Mouse (Mus musculus) E14TG2a.4 (cell line): ENCODE measurements around the gene Elmo1.
A peak's percentile ranks its signal among the peaks of the same experiment; 100 is the strongest.

ENCODE experiments used
- CTCF ChIP-seq: conservative IDR thresholded peaks from 2 replicates; pipeline ENCODE4 v1.5.1; 2014; ENCODE audit warnings: low read length
- NANOG ChIP-seq: IDR thresholded peaks from 2 replicates; pipeline ENCODE4 v1.6.1; 2014; ENCODE audit warnings: borderline replicate concordance, low read length, mixed read lengths

- TF ChIP-seq CTCF (no peak), NANOG (peak; percentile 62; the same call in 1 of the 2 replicates)
Observed at GRCm38 (mm10) chr13:20385423-20385822, 295.0 kb downstream of the Elmo1 start.
